Mouse (Mus musculus): ENCODE measurements around the gene Mvb12a.

GRCm38 (mm10) chr8:71534263-71534810, 8.4 kb upstream of the Mvb12a start:
- TF ChIP-seq CTCF (IDR thresholded peaks at IDR 0.05; ENCODE audit: insufficient read depth, low read depth, low read length) (no peak), POLR2A (IDR thresholded peaks at IDR 0.05; ENCODE audit: insufficient read depth, low read depth, low read length) (no peak)

All from olfactory bulb, adult 2 months (tissue).